Mouse (Mus musculus): ENCODE data around the gene C530008M17Rik.

C530008M17Rik gene

GRCm38 (mm10) chr5:76656212-76656611 is at the start of gene C530008M17Rik:
Gene C530008M17Rik, plus strand, starts transcription at chr5:76656512.
- no peak for DNase-seq

GRCm38 (mm10) chr5:76609702-76610370 is 46.5 kb upstream of the C530008M17Rik start:
- no peak for DNase-seq

- DNase-seq: no peak
Observed at GRCm38 (mm10) chr5:76612867-76613499, 43.3 kb upstream of the C530008M17Rik start.

GRCm38 (mm10) chr5:76615276-76615675 is 41.0 kb upstream of the C530008M17Rik start:
- no peak for DNase-seq

GRCm38 (mm10) chr5:76616196-76616747 is 40.0 kb upstream of the C530008M17Rik start:
- no peak for DNase-seq

- no peak for DNase-seq
Observed at GRCm38 (mm10) chr5:76618750-76619149, 37.6 kb upstream of the C530008M17Rik start.

GRCm38 (mm10) chr5:76623759-76624158 is 32.6 kb upstream of the C530008M17Rik start:
- DNase-seq: no peak

GRCm38 (mm10) chr5:76627770-76628169 is 28.5 kb upstream of the C530008M17Rik start:
- DNase-seq: no peak

GRCm38 (mm10) chr5:76634012-76634411 is 22.3 kb upstream of the C530008M17Rik start:
- no peak for DNase-seq

GRCm38 (mm10) chr5:76635592-76635991 is 20.7 kb upstream of the C530008M17Rik start:
- no peak for DNase-seq

GRCm38 (mm10) chr5:76642076-76642475 is 14.2 kb upstream of the C530008M17Rik start:
- DNase-seq: no peak

- DNase-seq: no peak
Observed at GRCm38 (mm10) chr5:76644234-76644633, 12.1 kb upstream of the C530008M17Rik start.

GRCm38 (mm10) chr5:76645091-76645868 is 11.0 kb upstream of the C530008M17Rik start:
- no peak for DNase-seq

GRCm38 (mm10) chr5:76649897-76650296 is 6.4 kb upstream of the C530008M17Rik start:
- DNase-seq: no peak

GRCm38 (mm10) chr5:76651151-76651725 is 5.1 kb upstream of the C530008M17Rik start:
- DNase-seq: peak; percentile 44

- DNase-seq: peak; percentile 89
Observed at GRCm38 (mm10) chr5:76657245-76658083, 1.2 kb downstream of the C530008M17Rik start.

- peak; percentile 75 for DNase-seq
Observed at GRCm38 (mm10) chr5:76658084-76658934, 2.0 kb downstream of the C530008M17Rik start.

GRCm38 (mm10) chr5:76659958-76660635 is 3.8 kb downstream of the C530008M17Rik start:
- DNase-seq: no peak

- DNase-seq: no peak
Observed at GRCm38 (mm10) chr5:76661310-76661709, 5.0 kb downstream of the C530008M17Rik start.

GRCm38 (mm10) chr5:76664936-76665335 is 8.6 kb downstream of the C530008M17Rik start:
- DNase-seq: peak; percentile 33
